Mouse (Mus musculus): Measurements from ENCODE around the gene Mrpl47. TPM values are rescaled to one million over a fixed set of nuclear protein-coding genes. Genes with fewer than 3 reads are reported as not detected.

The Mrpl47 gene
- polyA plus RNA-seq, 1 experiment from 2014 or later, result 28.6 TPM

- ATAC-seq (replicated peaks), result no peak
- Histone ChIP-seq H3K9me3 (no peaks in the 10 kb centered on the region), H3K4me2 (no peak overlapping the region), H3K4me3 (no peak overlapping the region), H3K4me1 (no peaks in the 10 kb centered on the region), H3K36me3 (replicated peaks) (no peaks in the 10 kb centered on the region), H3K9ac (no peak overlapping the region), H3K27ac (no peak overlapping the region), H3K27me3 (replicated peaks) (no peaks in the 10 kb centered on the region)
- 88% methylated on average over 11 of the region's 12 CpGs for WGBS
Observed at GRCm38 (mm10) chr3:32682910-32683531, 54.4 kb downstream of the Mrpl47 start.

GRCm38 (mm10) chr3:32676393-32676792 is 61.0 kb downstream of the Mrpl47 start:
- no peaks in the 10 kb centered on the region for H3K36me3 ChIP-seq (replicated peaks)
- no peak overlapping the region for H3K27ac ChIP-seq
- no peak overlapping the region for H3K4me3 ChIP-seq
- H3K27me3 ChIP-seq (replicated peaks), result no peaks in the 10 kb centered on the region
- 82% methylated on average over 6 of the region's 6 CpGs for WGBS
- H3K4me2 ChIP-seq, result no peak overlapping the region
- no peak overlapping the region for H3K9ac ChIP-seq
- no peak for ATAC-seq (replicated peaks)
- H3K4me1 ChIP-seq, result no peaks in the 10 kb centered on the region
- no peaks in the 10 kb centered on the region for H3K9me3 ChIP-seq

Other genes starting within 250 kb of the Mrpl47 start
- 0.19 and 0.22 TPM in 2 replicates for gene Kcnmb3, start 245.4 kb downstream of the Mrpl47 start, polyA plus RNA-seq (2015; fragmentation: Nextera tagmentation; extraction: Ambion mirVana)
- gene Zfp639, start 227.3 kb downstream of the Mrpl47 start, polyA plus RNA-seq (2015; fragmentation: Nextera tagmentation; extraction: Ambion mirVana), result 37.5 and 38.7 TPM in 2 replicates
- 30.3 and 34.1 TPM in 2 replicates for gene Mfn1, start 208.1 kb downstream of the Mrpl47 start, polyA plus RNA-seq (2015; fragmentation: Nextera tagmentation; extraction: Ambion mirVana)
- 86.4 and 90.4 TPM in 2 replicates for gene Gnb4, start 121.0 kb downstream of the Mrpl47 start, polyA plus RNA-seq (2015; fragmentation: Nextera tagmentation; extraction: Ambion mirVana)
- gene Actl6a, start 31.3 kb downstream of the Mrpl47 start, polyA plus RNA-seq (2015; fragmentation: Nextera tagmentation; extraction: Ambion mirVana), result 67.7 and 75.9 TPM in 2 replicates
- 268 and 273 TPM in 2 replicates for gene Ndufb5, start 615 bp downstream of the Mrpl47 start, polyA plus RNA-seq (2015; fragmentation: Nextera tagmentation; extraction: Ambion mirVana)
- gene Usp13, start 79.9 kb upstream of the Mrpl47 start, polyA plus RNA-seq (2015; fragmentation: Nextera tagmentation; extraction: Ambion mirVana), result 14.4 and 18.2 TPM in 2 replicates

All from midbrain, embryonic 15.5 days (tissue).